Mouse (Mus musculus) neural tube, embryonic 14.5 days (tissue): ENCODE results near the gene Gng5. TPM values are rescaled to one million over a fixed set of nuclear protein-coding genes. Genes with fewer than 3 reads are reported as not detected.

Experiments used
- ATAC-seq: fragments of 200-750 bp; cut with Nextera tagmentation; 2 replicates; pipeline ENCODE4 v1.8.0; 2017; ENCODE audit warnings: low read depth, mild to moderate bottlenecking, moderate TSS enrichment, moderate library complexity
- H3K27ac ChIP-seq: fragments of 300-500 bp; sonication (generic); 2 replicates; pipeline ENCODE4 v1.5.1; 2014; ENCODE audit warnings: low read depth, mild to moderate bottlenecking, control low read depth, low read length, moderate library complexity, mixed read lengths
- H3K27me3 ChIP-seq: fragments of 300-500 bp; sonication (generic); 2 replicates; pipeline ENCODE4 v1.6.1; 2014; ENCODE audit warnings: low read length; ENCODE audit not compliant: control insufficient read depth, insufficient read depth
- H3K36me3 ChIP-seq: fragments of 300-500 bp; sonication (generic); 2 replicates; pipeline ENCODE4 v1.6.1; 2014; ENCODE audit warnings: low read length, mixed read lengths; ENCODE audit not compliant: control insufficient read depth, insufficient read depth
- H3K4me1 ChIP-seq: fragments of 300-500 bp; sonication (generic); 2 replicates; pipeline ENCODE4 v1.6.1; 2014; ENCODE audit warnings: low read length; ENCODE audit not compliant: control insufficient read depth, insufficient read depth
- H3K4me2 ChIP-seq: fragments of 300-500 bp; sonication (generic); 2 replicates; pipeline ENCODE4 v1.6.1; 2014; ENCODE audit warnings: mild to moderate bottlenecking, low read depth, low read length, control low read depth
- H3K4me3 ChIP-seq: fragments of 300-500 bp; sonication (generic); 2 replicates; pipeline ENCODE4 v1.5.1; 2014; ENCODE audit warnings: low read depth, low read length, control low read depth, mixed read lengths
- H3K9ac ChIP-seq: fragments of 300-500 bp; sonication (generic); replicated peaks from 2 replicates; pipeline ENCODE4 v1.6.1; 2014; ENCODE audit warnings: low read depth, mild to moderate bottlenecking, control low read depth, low read length, mixed read lengths
- H3K9me3 ChIP-seq: fragments of 300-500 bp; sonication (generic); 2 replicates; pipeline ENCODE4 v1.6.1; 2016; ENCODE audit warnings: low read length; ENCODE audit not compliant: control insufficient read depth
- WGBS: fragments of 180-500 bp; shearing (Covaris S2); extraction: QIAGEN DNeasy Blood & Tissue Kit; methylation state at CpG from one replicate; pipeline ENCODE4 v1.1.7; 2014; 5-methylcytosine and 5-hydroxymethylcytosine counted together
- polyA plus RNA-seq: library from polyadenylated mRNA; unstranded; fragments of >200 nt; fragmentation: Nextera tagmentation; extraction: Ambion mirVana; gene quantifications from 2 replicates; pipeline ENCODE4 v1.2.1, GENCODE M21; 2014

Gene Gng5
- 276 and 331 TPM in 2 replicates for polyA plus RNA-seq

- Histone ChIP-seq H3K4me2 (peak within 1 kb of the TSS; percentile 41), H3K4me1 (peaks cover 10% of the 10 kb centered on the region; the same call in 1 of the 2 replicates), H3K9ac (peak within 1 kb of the TSS; percentile 54), H3K36me3 (no peaks in the 10 kb centered on the region; the same call in none of the 2 replicates), H3K27me3 (no peaks in the 10 kb centered on the region), H3K27ac (peak within 1 kb of the TSS; percentile 61; the same call in 1 of the 2 replicates), H3K4me3 (peak within 1 kb of the TSS; percentile 58), H3K9me3 (no peaks in the 10 kb centered on the region)
- under 1% methylated on average over 48 of the region's 88 CpGs for WGBS
- peak; percentile 90 for ATAC-seq
Observed at GRCm38 (mm10) chr3:146499431-146500002, at the start of gene Gng5, which contains the start of gene Spata1. Gene Gng5, plus strand, starts transcription at chr3:146499807. Gene Spata1, minus strand, starts transcription at chr3:146499753.

- WGBS = under 1% methylated on average over 29 of the region's 29 CpGs
Observed at GRCm38 (mm10) chr3:146450371-146450841, 49.2 kb upstream of the Gng5 start.

GRCm38 (mm10) chr3:146451375-146451774 lies 48.2 kb upstream of the Gng5 start:
- Histone ChIP-seq H3K27me3 (no peaks in the 10 kb centered on the region), H3K4me2 (no peak overlapping the region; the same call in 1 of the 2 replicates), H3K9ac (no peak overlapping the region), H3K36me3 (0 out of 2 replicates have a peak, but pooled peaks cover 3% of the 10 kb centered on the region), H3K4me1 (no peaks in the 10 kb centered on the region), H3K9me3 (no peaks in the 10 kb centered on the region), H3K4me3 (no peak overlapping the region), H3K27ac (no peak overlapping the region)
- no peak for ATAC-seq
- 85% methylated on average over 5 of the region's 5 CpGs for WGBS

More at GRCm38 (mm10) chr3:146450371-146450841, 49.2 kb upstream of the Gng5 start:
- peak; percentile 98 for ATAC-seq
- H3K4me3 ChIP-seq = peak overlapping the region; percentile 43
- H3K27ac ChIP-seq = peak overlapping the region; percentile 49
- H3K9me3 ChIP-seq = no peaks in the 10 kb centered on the region
- H3K4me1 ChIP-seq = no peaks in the 10 kb centered on the region
- no peaks in the 10 kb centered on the region for H3K27me3 ChIP-seq
- H3K36me3 ChIP-seq = 0 out of 2 replicates have a peak, but pooled peaks cover 3% of the 10 kb centered on the region
- peak overlapping the region; percentile 61 for H3K4me2 ChIP-seq
- H3K9ac ChIP-seq = peak overlapping the region; percentile 55

- Histone ChIP-seq H3K9ac (no peak overlapping the region), H3K9me3 (no peaks in the 10 kb centered on the region), H3K4me3 (no peak overlapping the region), H3K36me3 (no peaks in the 10 kb centered on the region), H3K4me2 (no peak overlapping the region), H3K27ac (no peak overlapping the region), H3K4me1 (no peaks in the 10 kb centered on the region), H3K27me3 (no peaks in the 10 kb centered on the region)
- no peak for ATAC-seq
- WGBS = 71% methylated on average over 2 of the region's 2 CpGs
Observed at GRCm38 (mm10) chr3:146462939-146463338, 36.7 kb upstream of the Gng5 start.

- H3K27me3 ChIP-seq = no peaks in the 10 kb centered on the region
- ATAC-seq = no peak
- 79% methylated on average over 2 of the region's 2 CpGs for WGBS
- no peak overlapping the region for H3K9ac ChIP-seq
- H3K4me2 ChIP-seq = no peak overlapping the region
- H3K27ac ChIP-seq = no peak overlapping the region
- no peaks in the 10 kb centered on the region for H3K36me3 ChIP-seq
- H3K9me3 ChIP-seq = no peaks in the 10 kb centered on the region
- H3K4me3 ChIP-seq = no peak overlapping the region
- no peaks in the 10 kb centered on the region for H3K4me1 ChIP-seq
Observed at GRCm38 (mm10) chr3:146469226-146469625, 30.4 kb upstream of the Gng5 start.

- no peaks in the 10 kb centered on the region for H3K36me3 ChIP-seq
- ATAC-seq = no peak
- 65% methylated on average over 4 of the region's 4 CpGs for WGBS
Observed at GRCm38 (mm10) chr3:146472657-146473056, 26.9 kb upstream of the Gng5 start.

GRCm38 (mm10) chr3:146473741-146474140 lies 25.9 kb upstream of the Gng5 start:
- Histone ChIP-seq H3K4me3 (no peak overlapping the region), H3K9me3 (no peaks in the 10 kb centered on the region), H3K4me2 (no peak overlapping the region), H3K36me3 (no peaks in the 10 kb centered on the region), H3K9ac (no peak overlapping the region), H3K27me3 (no peaks in the 10 kb centered on the region), H3K27ac (no peak overlapping the region), H3K4me1 (no peaks in the 10 kb centered on the region)
- no peak for ATAC-seq

More at GRCm38 (mm10) chr3:146472657-146473056, 26.9 kb upstream of the Gng5 start:
- H3K4me3 ChIP-seq = no peak overlapping the region
- H3K4me2 ChIP-seq = no peak overlapping the region
- H3K9me3 ChIP-seq = no peaks in the 10 kb centered on the region
- H3K27ac ChIP-seq = no peak overlapping the region
- H3K4me1 ChIP-seq = no peaks in the 10 kb centered on the region
- no peak overlapping the region for H3K9ac ChIP-seq
- H3K27me3 ChIP-seq = no peaks in the 10 kb centered on the region

GRCm38 (mm10) chr3:146474428-146474827 lies 25.2 kb upstream of the Gng5 start:
- ATAC-seq = no peak
- 92% methylated on average over 3 of the region's 3 CpGs for WGBS
- Histone ChIP-seq H3K4me1 (no peaks in the 10 kb centered on the region), H3K36me3 (no peaks in the 10 kb centered on the region), H3K4me2 (no peak overlapping the region), H3K4me3 (no peak overlapping the region), H3K27ac (no peak overlapping the region), H3K9me3 (no peaks in the 10 kb centered on the region), H3K27me3 (no peaks in the 10 kb centered on the region), H3K9ac (no peak overlapping the region)

GRCm38 (mm10) chr3:146482044-146482443 lies 17.6 kb upstream of the Gng5 start:
- WGBS = 79% methylated on average over 2 of the region's 2 CpGs
- H3K4me1 ChIP-seq = no peaks in the 10 kb centered on the region
- no peaks in the 10 kb centered on the region for H3K27me3 ChIP-seq
- no peak overlapping the region for H3K9ac ChIP-seq
- no peak overlapping the region for H3K4me2 ChIP-seq
- no peak overlapping the region for H3K4me3 ChIP-seq
- no peaks in the 10 kb centered on the region for H3K9me3 ChIP-seq
- no peaks in the 10 kb centered on the region for H3K36me3 ChIP-seq
- H3K27ac ChIP-seq = no peak overlapping the region
- ATAC-seq = no peak
